Mouse (Mus musculus) left cerebral cortex, postnatal 10 days (tissue): ENCODE data around the gene Cpa2. TPM values are rescaled to one million over a fixed set of nuclear protein-coding genes. Genes with fewer than 3 reads are reported as not detected.

Experiments used
- DNase-seq, 2 experiments: peaks; one replicate each; pipeline ENCODE4 v3.0.0; 2021 to 2022; ENCODE audit warnings: low spot score in 2 of 2, mixed read lengths in 1 of 2; ENCODE audit errors: extremely low spot score in 1 of 2
- intact Hi-C: fragments of 180-260 bp; cut with DNase I; formaldehyde crosslinking; loops from one replicate; pipeline ENCODE4 v1.15.1; 2025
- total RNA-seq, 2 experiments: library from RNA; stranded (reverse); gene quantifications; 2 replicates each; pipeline ENCODE4 v1.2.3; 2021

The Cpa2 gene
- total RNA-seq, 2 experiments from 2014 or later, result 3.6 to 4.6 TPM

DNA sequence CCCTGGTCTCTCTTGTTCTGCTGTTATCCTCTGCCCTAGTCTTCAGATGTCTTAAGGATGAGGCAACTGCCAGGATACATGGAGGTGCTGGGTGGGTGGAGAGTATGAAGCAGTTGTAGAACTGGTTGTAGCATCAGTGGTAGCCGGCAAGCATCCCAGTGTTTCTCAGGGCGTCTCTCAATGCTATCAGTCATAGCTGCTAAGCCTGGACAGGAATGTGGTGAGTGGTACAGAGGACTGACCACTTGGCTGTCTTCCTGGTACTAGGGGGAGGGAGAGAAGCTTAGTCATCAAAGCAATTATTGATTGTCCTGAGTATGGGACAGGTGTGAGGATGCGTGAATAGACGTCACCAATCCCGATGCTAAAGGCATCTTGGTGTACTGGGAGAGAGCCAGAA lies 28.6 kb downstream of the Cpa2 start:
- intact Hi-C loops, result no loop called here

DNA sequence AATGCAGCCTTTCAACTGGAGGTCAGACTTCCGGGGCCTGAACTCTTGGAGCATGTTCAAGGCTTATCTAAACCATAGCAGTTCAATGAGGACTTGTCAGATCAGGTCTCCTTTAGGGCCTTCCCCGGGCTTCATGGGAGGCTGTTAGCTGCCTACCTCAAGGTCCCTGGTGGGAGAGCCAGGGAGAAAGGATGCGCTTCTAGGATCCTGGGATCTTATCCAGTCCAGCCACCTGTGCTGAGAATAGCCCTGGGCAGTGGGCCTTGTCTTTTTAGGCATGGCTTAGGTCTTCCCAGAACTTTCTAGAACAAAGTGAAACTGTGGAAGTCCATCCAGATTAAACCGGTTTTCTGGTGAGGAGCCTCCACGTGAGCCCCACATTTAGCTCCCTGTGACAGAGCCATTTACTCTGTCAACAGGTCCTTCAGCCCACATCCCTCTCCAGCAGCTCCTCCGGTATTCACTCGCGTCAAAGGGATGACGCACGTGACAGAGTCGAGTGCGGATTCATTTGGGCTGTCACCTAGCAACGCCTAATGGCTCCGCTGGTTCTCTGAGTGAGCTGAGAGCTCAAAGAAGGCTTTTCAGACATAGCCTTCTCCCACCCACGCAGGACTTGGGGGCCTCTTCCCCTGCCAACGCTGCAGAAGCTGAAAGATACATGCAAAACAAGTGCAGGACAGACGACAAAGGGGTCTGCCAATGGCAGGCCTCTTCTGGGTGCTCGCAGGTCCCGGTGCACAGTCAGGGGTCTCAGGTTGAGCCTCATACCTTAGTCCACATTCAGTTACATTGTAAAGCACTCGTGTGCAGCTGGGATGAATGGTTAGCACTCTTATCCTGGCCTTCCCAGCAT lies 31.3 kb downstream of the Cpa2 start:
- intact Hi-C loops, result no loop called here

More for the DNA sequence above, 28.6 kb downstream of the Cpa2 start:
- DNase-seq, result no peak

DNA sequence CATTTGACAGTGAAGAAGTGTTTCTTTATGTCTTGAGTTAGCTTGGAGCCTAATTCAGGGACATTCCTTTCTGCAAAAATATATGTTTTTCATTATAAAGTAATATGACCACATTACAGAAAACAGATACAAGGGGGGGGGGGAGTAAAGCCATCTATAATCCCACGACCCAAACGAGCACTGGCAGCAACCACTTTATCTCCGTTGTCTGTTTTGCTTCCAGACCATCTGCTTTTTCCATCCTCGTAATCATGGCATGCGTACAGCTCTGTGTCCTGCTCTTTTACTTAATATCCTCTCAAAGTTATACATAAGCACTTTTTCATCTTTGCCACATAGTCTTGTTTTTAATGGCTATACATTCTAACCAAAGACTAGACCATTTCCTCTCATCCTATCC lies 32.0 kb downstream of the Cpa2 start:
- intact Hi-C loops, result no loop called here
- DNase-seq, result no peak

More for the DNA sequence above, 31.3 kb downstream of the Cpa2 start:
- peak; percentile 73 to 80 for DNase-seq

DNA sequence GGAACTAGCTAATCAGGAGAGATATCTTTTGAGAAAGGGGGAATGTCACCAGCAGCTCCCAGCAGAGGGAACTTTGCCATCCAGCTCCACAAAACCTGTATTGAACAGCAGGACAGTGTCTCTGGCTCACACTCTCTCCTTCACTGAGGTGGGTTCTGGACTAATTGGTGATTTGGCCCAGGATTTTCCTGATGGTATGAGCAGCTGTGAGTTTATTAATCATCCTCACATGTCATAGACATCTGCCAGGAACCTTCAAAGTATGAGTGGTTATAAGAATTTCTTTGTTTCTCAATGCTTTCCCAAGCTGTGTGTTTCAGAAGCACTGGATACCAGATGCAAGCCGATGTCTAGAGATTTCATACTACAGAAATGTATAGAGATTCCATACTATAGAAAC lies 33.6 kb downstream of the Cpa2 start:
- intact Hi-C loops, result no loop called here

DNA sequence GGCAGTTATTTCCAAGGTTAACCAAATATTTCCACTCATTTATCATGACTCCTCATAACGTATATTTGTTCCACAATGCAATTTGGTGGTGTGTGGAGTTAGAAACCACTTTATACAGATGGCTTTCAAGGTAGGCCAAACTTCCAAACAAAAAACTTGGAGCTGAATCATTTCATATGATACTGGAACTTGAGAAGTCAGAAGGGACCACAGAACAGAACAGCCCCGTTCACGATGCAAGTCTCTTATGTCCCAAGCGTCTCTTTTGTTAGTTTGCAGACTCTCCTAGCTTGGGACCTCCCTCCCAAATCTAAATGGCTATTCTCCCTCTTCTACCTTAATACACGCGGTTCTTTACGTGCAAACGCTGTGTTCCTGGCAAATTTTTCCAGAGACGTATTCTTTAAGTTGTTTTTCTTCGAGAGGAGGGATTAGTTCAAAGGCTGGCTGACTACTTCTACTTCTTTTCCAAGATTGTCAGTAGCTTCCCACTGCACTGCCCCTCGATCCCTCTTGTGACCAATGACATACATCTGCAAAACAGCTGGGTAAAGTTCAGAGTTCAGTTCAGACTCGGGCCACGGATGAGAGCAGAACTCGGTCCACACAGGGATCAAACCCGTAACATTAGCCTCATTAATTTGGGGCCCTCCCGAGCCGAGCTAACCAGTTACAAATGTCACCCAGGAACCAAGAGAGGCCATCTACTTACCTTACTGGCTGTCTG lies 35.3 kb downstream of the Cpa2 start:
- no peak for DNase-seq
- intact Hi-C loops, result no loop called here

More for the DNA sequence above, 33.6 kb downstream of the Cpa2 start:
- DNase-seq, result no peak

DNA sequence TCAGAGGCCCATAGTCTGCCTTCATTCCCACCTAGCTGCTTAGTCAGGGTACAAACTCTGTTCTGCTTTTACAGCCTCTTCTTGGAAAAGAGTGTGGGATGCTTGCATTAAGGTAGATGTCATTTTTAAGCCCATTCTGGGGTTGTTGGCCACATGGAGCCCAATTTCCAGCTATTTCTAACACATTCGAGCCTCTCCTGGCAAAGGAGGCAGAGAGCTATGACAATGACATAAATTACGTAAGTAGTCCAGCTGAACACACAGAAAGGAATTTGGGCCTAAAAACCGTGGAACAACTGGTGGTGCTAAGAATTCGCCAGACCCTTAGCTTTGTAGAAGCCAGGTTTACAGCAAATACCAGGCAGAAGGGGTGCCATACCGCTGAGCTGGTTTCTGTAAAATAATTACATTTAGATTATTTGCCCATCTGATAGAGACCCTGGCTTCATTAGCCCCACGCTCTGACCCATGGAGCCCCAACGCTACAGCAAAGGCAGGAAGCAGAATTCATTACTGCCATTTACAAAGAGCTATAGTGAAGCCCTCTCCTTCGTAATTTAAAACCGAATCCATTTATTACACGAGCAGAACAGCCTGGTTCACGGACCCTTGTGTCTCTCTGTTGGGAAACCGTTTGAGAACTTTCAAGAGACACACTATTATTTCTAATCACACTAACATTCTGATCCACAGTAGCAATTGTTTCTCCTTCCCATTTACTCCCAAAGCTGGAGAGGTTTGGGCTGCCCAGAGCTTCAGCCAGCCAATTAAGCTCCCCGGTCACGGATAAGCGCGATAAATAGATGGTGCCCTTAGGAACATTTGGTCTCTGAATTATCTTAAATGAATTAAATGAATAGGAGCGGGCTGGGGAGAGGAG lies 38.8 kb downstream of the Cpa2 start:
- intact Hi-C loops, result no loop called here
- no peak for DNase-seq

DNA sequence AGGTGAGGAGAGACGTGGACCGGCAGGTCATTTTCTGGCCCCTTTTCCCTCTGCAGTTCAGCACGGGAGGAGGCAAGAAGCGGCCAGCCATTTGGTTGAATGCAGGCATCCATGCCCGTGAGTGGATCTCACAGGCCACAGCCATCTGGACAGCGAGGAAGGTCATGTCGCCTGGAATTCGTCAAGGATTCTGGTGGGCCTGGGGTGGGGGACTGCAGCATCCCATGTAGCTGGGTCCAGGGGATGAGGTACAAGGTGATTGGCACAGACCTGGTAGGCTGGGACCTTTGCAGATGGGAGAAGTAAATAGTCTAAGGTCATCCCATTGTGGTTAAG lies 39.4 kb downstream of the Cpa2 start:
- intact Hi-C loops, result no loop called here
- DNase-seq, result no peak

DNA sequence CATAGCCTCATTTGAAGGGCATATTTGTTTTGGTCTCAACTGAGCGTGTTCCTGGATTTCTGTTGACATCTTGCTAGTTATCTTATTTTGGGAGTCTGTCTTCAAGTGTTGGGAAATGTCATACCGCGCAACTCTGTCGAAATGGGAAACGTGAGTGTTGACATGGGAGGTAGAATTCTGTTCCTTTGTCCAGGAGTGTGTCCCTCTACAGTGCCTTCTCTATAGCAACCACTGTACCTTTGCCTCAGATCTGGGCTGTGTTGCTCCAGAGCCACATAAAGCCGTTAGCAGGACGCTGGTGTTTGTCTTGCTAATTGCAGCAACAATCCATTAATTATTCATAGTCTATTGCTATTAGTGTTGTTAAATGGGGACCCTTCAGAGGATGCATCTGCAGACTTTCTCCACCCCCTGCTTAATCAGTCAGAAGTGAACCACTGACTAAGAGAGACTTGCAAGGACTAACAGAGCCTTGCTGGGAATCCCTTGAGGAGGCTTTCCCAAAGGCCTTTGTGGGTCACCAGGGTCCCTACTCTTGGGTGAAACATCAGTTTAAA lies 45.6 kb downstream of the Cpa2 start:
- intact Hi-C loops, result no loop called here
- DNase-seq, result no peak

DNA sequence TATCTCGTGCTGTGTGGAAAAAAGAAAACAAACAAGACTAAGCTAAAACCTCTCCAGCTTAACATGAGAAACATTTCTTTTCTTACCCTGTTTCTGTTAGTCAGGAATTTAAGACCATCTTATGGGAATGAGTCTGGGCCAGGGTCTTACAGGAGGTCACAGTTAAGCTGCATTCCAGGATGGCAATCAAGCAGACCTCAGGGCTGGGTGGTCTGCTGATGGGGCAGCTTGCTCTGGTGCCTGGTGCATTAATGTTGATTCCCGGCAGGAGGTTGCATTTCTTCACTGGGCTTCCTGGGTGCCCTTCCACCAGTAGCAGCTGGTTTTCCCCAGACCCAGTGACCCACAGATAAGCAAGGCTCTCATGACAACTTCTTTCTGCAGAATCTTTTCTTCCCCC lies 48.4 kb downstream of the Cpa2 start:
- intact Hi-C loops, result no loop called here
- DNase-seq, result no peak

DNA sequence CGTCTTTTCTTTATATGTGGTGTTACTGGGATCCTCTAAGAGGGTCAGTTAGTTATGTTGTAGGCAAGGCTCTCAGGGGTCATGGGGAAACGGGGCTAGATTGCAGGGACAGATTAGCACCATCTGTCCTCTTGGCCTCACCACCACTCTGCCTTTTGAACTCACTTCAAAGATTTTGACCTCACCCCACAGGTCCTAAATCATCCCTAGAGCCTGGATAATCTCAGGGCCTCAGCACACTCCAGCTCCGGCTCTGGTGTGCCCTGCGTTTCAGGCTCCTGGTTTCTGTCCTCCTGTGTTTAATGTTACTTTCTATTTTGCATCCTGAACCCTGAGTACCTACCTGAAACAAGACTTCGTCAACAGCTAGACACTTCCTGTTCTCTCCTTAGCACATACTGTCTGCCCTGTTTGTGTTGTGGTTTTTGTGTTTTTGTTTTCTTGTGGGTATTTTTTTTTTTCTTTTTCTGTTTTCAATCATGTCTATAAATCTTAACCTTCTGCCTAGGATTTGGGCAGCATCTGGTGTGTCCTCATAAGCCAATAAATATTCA lies 50.5 kb downstream of the Cpa2 start:
- intact Hi-C loops, result no loop called here
- DNase-seq, result no peak

DNA sequence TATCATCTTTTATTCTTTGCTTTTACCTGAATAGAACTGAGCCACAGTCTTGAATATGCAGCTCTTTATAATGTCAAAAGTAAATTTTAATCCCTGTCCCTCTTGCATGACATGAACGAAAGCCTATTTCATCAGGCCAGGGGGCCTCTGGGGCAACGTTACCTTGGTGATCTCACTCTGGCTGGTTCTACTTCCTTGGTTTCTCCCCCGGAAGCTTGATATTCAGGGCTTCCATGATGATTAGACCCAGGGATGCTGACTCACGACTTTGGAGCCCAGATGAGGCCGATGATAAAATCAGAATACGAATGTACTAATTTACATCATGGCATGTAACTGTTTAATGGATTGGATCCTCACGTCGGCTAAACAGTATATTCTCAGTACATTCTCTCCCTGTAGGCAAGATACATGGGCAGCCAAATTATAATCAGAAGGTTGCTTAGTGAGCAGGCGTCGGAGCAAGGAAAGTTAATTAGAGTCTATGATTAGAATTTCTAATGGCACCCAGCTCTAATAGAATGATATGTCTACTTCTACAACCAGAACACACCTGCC lies 51.1 kb downstream of the Cpa2 start:
- intact Hi-C loops, result no loop called here
- DNase-seq, result no peak

DNA sequence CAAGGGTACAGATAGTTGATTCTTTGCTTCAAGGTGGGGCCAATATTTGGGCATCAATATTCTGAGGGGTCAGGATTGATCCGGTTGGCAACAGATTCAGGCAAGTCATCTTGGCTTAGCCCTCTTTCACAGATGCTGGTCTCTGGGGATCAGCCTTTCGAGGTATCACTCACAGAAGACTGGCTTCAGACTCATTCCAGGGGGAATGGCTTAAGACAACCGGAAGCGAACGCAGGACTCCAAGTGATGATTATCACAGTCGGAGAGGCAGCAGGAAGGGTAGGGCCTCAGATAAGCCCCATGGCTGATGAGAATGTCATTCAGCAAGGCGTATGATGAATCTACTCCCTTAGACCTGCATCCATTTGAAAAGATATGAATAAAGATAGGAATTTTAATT lies 53.0 kb downstream of the Cpa2 start:
- no peak for DNase-seq
- intact Hi-C loops, result no loop called here

DNA sequence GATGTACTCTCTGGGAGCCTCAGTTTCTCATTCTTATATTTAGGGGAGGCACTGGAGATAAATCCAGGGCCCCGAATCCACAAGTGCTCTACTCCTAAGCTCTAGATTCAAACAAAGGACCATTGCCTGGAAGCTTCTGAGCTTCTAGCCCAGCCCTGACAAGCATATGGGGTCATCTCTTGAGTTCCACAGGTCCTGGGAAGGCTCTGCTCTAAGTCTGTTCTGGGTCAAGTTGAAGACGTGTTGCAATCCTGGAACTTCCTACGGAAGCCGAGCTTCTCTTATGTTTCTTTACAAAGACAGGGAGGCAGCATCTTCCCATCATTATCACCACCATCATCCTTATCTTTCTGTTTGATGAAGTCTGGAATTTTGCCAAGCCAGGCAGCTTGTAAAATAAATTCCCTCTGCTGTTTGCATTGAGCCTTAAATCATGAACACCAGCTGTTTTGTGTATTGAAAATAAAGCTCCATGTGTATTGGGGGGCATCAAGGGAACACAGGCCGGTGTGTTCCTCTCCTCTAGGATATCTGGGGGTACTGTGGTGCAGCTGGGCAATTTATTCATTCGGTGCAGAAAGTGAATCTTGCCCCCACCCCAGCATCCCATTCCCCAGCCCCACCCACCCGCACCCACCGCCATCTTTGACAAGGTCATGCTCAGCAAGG lies 55.0 kb downstream of the Cpa2 start:
- DNase-seq, result no peak
- intact Hi-C loops, result no loop called here

DNA sequence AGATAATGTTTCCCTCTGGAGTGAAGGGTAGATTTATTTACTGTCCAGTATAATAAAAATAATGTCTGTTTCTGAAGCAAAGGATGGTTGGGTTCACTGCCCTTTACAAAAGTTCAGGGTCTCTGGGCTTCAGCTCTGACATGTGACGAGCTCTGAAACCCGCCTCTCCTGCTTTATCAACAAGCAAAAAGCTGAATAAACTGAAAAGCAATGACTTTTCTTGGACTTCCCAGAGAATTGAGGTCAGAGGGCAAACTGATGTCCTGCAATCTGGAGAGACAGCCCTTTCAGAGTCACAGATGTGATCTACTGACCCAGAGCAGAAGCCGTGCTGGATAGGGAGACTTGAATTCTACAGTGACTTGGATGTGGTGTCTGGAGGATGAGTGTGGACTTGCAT lies 58.7 kb downstream of the Cpa2 start:
- no peak for DNase-seq
- intact Hi-C loops, result no loop called here

DNA sequence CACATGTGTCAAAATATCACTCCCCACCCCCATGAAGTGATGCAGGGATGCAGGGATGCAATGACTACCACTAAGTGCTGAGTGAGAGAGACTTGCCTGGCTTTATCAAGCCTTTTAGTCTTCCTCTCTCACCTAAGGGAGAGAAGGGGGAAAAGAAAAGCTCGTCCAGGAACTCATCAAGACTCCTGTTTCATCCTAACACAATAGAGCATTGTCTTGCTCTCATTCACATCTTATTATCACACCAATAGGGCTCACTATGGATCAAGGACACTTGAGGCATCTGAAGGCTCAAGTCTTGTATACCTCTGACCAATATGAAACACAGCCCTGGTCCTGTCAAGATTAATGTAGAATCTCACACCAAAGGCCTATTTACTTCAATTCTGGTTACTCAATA lies 59.6 kb downstream of the Cpa2 start:
- DNase-seq, result no peak

DNA sequence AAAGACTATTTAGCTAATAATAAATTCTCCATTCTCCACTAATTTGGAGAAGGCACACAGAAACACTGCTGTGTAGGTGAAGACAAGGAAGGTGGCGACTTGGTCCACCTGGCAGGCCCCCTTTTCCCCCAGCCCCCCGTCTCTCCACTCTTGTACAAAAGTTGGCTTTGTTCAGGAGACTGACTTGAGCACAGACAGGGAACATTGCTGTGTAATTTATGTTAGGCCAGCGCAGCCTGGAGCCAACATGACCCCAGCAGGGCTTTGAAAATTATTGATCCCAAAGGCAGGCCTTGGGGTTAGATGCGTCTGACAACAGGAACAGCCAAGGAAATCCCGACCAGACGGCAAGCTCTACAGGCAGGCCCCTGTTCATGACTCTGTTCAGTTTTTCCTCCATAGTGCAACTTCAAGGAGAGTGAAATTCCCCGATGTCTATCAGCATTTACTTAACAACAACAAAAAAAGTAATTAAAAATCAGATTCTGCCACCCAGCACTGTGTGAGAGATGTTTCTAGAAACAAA lies 63.0 kb downstream of the Cpa2 start:
- no peak for DNase-seq
- intact Hi-C loops, result no loop called here

More for the DNA sequence above, 59.6 kb downstream of the Cpa2 start:
- intact Hi-C loops, result no loop called here

DNA sequence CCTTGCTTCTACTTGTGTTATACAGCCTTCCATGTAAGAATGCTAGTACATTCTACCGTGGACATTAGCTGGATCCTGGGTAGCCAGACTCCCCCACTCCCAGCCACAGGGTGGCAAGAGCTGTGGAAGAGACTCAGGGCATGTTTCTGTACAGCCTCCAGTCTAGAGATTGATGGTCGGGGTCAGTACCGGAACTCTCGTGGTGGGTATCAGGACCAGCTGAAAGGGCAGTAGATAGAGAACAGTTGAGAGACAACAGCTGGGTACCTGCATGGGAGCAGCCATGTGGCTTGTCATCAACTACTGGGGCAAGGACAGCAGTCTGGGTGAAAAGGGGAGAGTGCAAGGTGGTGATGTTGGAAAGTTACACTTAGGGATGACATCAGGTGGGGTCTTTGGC lies 63.7 kb downstream of the Cpa2 start:
- no peak for DNase-seq
- intact Hi-C loops, result no loop called here

DNA sequence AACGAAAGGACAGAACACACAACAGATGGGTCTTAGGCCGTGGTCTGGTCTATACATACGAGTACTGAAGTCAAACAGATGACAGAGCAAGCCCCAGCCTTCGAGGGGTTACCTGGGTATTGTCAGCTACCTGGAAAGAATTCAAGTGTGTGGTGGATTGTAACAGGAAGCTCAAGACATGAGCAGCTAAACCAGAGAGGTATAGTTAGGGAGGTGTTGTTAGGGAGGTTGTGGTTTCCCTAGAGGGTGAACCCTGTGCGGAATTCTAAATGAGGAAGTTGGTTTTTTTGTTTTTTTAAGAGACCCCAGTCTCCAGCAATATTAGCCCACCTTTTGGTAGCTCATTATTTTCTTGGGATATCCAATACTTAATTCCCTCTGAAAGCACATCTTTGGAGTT lies 64.3 kb downstream of the Cpa2 start:
- intact Hi-C loops, result no loop called here
- DNase-seq, result no peak
